Mouse (Mus musculus) stomach, embryonic 14.5 days (tissue): ENCODE data around the gene Zmym5. TPM values are rescaled to one million over a fixed set of nuclear protein-coding genes. Genes with fewer than 3 reads are reported as not detected.
"Not testable (repeated sequence)": the region's sequence is repeated elsewhere in the genome, so short reads cannot be mapped to it uniquely, and the experiment has no call there.

Experiments
- ATAC-seq: fragments of 200-750 bp; cut with Nextera tagmentation; 2 replicates; pipeline ENCODE4 v1.8.0; 2017; ENCODE audit warnings: low read depth, moderate TSS enrichment; ENCODE audit not compliant: insufficient number of reproducible peaks, insufficient read depth, low FRiP score
- H3K27ac ChIP-seq: fragments of 300-500 bp; sonication (generic); 2 replicates; pipeline ENCODE4 v1.5.1; 2014; ENCODE audit warnings: mild to moderate bottlenecking, low read length, moderate library complexity, mixed read lengths
- H3K27me3 ChIP-seq: fragments of 300-500 bp; sonication (generic); 2 replicates; pipeline ENCODE4 v1.6.1; 2014; ENCODE audit warnings: low read length, control low read depth, mixed read lengths; ENCODE audit not compliant: control insufficient read depth, insufficient read depth
- H3K36me3 ChIP-seq: fragments of 300-500 bp; sonication (generic); 2 replicates; pipeline ENCODE4 v1.6.1; 2014; ENCODE audit warnings: mild to moderate bottlenecking, control low read depth, low read length, moderate library complexity, mixed read lengths; ENCODE audit not compliant: control insufficient read depth, insufficient read depth
- H3K4me1 ChIP-seq: fragments of 300-500 bp; sonication (generic); 2 replicates; pipeline ENCODE4 v1.6.1; 2014; ENCODE audit warnings: low read length, control low read depth, mixed read lengths; ENCODE audit not compliant: control insufficient read depth, insufficient read depth
- H3K4me2 ChIP-seq: fragments of 300-500 bp; sonication (generic); replicated peaks from 2 replicates; pipeline ENCODE4 v1.6.1; 2014; ENCODE audit warnings: low read depth, low read length, control low read depth
- H3K4me3 ChIP-seq: fragments of 300-500 bp; sonication (generic); 2 replicates; pipeline ENCODE4 v1.5.1; 2014; ENCODE audit warnings: low read depth, low read length, control low read depth
- H3K9ac ChIP-seq: fragments of 300-500 bp; sonication (generic); replicated peaks from 2 replicates; pipeline ENCODE4 v1.6.1; 2014; ENCODE audit warnings: low read depth, mild to moderate bottlenecking, control low read depth, low read length, moderate library complexity, mixed read lengths
- H3K9me3 ChIP-seq: fragments of 300-500 bp; sonication (generic); 2 replicates; pipeline ENCODE4 v1.6.1; 2016; ENCODE audit warnings: low read depth, low read length, control low read depth; ENCODE audit not compliant: control insufficient read depth
- WGBS: fragments of 180-500 bp; shearing (Covaris S2); extraction: QIAGEN DNeasy Blood & Tissue Kit; methylation state at CpG from one replicate; pipeline ENCODE4 v1.1.7; 2014; 5-methylcytosine and 5-hydroxymethylcytosine counted together
- polyA plus RNA-seq: library from polyadenylated mRNA; unstranded; fragments of >200 nt; fragmentation: Nextera tagmentation; extraction: Ambion mirVana; gene quantifications from 2 replicates; pipeline ENCODE4 v1.2.1, GENCODE M21; 2014

Zmym5 gene
- polyA plus RNA-seq, 1 experiment from 2014 or later, result 27.8 TPM

DNA sequence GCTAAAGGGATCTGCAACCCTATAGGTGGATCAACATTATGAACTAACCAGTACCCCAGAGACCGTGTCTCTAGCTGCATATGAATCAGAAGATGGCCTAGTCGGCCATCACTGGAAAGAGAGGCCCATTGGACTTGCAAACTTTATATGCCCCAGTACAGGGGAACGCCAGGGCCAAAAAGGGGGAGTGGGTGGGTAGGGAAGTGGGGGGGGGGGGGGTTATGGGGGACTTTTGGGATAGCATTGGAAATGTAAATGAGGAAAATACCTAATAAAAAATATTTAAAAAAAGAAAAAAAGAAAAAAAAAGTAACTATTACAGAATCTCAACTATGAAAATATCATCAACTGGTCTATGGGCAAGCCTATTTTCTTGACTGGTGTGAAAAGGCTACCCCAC, 46.4 kb downstream of the Zmym5 start:
- not testable (repeated sequence) for H3K9me3 ChIP-seq, H3K4me1 ChIP-seq, H3K4me2 ChIP-seq, H3K27me3 ChIP-seq, H3K4me3 ChIP-seq, H3K9ac ChIP-seq, H3K27ac ChIP-seq
- H3K36me3 ChIP-seq, result peaks cover 46% of the 10 kb centered on the region
- ATAC-seq, result peak; percentile 63; the same call in 1 of the 2 replicates
- 96% methylated on average over 2 of the region's 3 CpGs for whole genome bisulfite sequencing

DNA sequence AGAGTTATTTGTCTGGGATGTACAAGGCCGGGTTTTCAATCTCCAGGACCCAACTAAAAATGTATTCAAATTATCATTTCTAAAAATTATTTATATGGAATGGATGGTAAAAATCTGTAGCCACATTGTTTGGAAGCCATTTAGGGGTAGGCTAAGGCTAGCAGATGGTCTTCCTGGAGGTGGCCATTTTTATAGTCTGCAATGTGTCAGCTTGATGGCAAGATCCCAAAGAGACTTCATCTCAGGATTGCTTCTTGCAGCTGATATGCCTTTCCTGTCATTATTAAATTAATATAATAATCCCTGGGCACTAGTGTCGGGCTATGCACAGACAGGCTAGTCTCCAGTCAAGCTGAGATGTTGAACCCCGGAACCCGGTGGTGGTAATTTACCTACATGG, 60.2 kb downstream of the Zmym5 start:
- ATAC-seq, result no peak
- no peak overlapping the region for H3K4me3 ChIP-seq
- H3K27me3 ChIP-seq, result no peaks in the 10 kb centered on the region
- H3K36me3 ChIP-seq, result peaks cover 32% of the 10 kb centered on the region
- H3K27ac ChIP-seq, result no peak overlapping the region
- H3K4me2 ChIP-seq, result no peak overlapping the region
- WGBS, result 82% methylated on average over 4 of the region's 4 CpGs
- no peaks in the 10 kb centered on the region for H3K9me3 ChIP-seq
- no peaks in the 10 kb centered on the region for H3K4me1 ChIP-seq
- no peak overlapping the region for H3K9ac ChIP-seq

Other genes with a start within 250 kb of the Zmym5 start
- 8.9 and 9.4 TPM in 2 replicates for gene Cenpj, start 236.3 kb downstream of the Zmym5 start, polyA plus RNA-seq
- gene Parp4, start 236.1 kb downstream of the Zmym5 start, polyA plus RNA-seq, result 7.8 and 10.1 TPM in 2 replicates
- 30.0 and 35.9 TPM in 2 replicates for gene Mphosph8, start 143.5 kb downstream of the Zmym5 start, polyA plus RNA-seq
- gene Pspc1, start 33.4 kb downstream of the Zmym5 start, polyA plus RNA-seq, result 35.7 and 36.8 TPM in 2 replicates
- gene Zmym2, start 74.9 kb upstream of the Zmym5 start, polyA plus RNA-seq, result 47.3 and 54.0 TPM in 2 replicates
- gene Gja3, start 246.4 kb upstream of the Zmym5 start, polyA plus RNA-seq, result 0.35 and 0.78 TPM in 2 replicates